Mouse (Mus musculus): ENCODE measurements around the gene Vmp1. TPM values are rescaled to one million over a fixed set of nuclear protein-coding genes. Genes with fewer than 3 reads are reported as not detected.

The Vmp1 gene
- polyA plus RNA-seq, 1 experiment, result 101 TPM

- no peaks in the 10 kb centered on the region for H3K27me3 ChIP-seq (ENCODE audit: control insufficient read depth, insufficient read depth, low read length, poor library complexity, severe bottlenecking)
- H3K4me3 ChIP-seq (ENCODE audit: low read depth, low read length), result no peak overlapping the region
- no peaks in the 10 kb centered on the region for H3K36me3 ChIP-seq (ENCODE audit: control insufficient read depth, insufficient read depth, low read length, poor library complexity, severe bottlenecking)
- no peak overlapping the region for H3K27ac ChIP-seq (ENCODE audit: insufficient read depth, low read length)
- H3K9ac ChIP-seq (ENCODE audit: low read depth, poor library complexity, severe bottlenecking), result no peak overlapping the region
- peaks cover 6% of the 10 kb centered on the region for H3K4me1 ChIP-seq (ENCODE audit: control insufficient read depth, insufficient read depth, low read length)
- no peaks in the 10 kb centered on the region for H3K9me3 ChIP-seq (replicated peaks; ENCODE audit: control insufficient read depth, insufficient read depth, low read length, poor library complexity, severe bottlenecking)
- TF ChIP-seq EP300 (IDR thresholded peaks at IDR 0.05; ENCODE audit: insufficient read depth, low read depth, low read length) (no peak), POLR2A (IDR thresholded peaks at IDR 0.05; ENCODE audit: insufficient read depth, low read length) (no peak), CTCF (IDR thresholded peaks at IDR 0.05; ENCODE audit: low read depth, low read length) (no peak)
Observed at GRCm38 (mm10) chr11:86573646-86574231, 109.9 kb downstream of the Vmp1 start.

- Histone ChIP-seq H3K4me3 (ENCODE audit: low read depth, low read length) (no peak overlapping the region), H3K27ac (ENCODE audit: insufficient read depth, low read length) (no peak overlapping the region), H3K9ac (ENCODE audit: low read depth, poor library complexity, severe bottlenecking) (no peak overlapping the region), H3K4me1 (ENCODE audit: control insufficient read depth, insufficient read depth, low read length) (peaks cover 6% of the 10 kb centered on the region), H3K36me3 (ENCODE audit: control insufficient read depth, insufficient read depth, low read length, poor library complexity, severe bottlenecking) (no peaks in the 10 kb centered on the region), H3K9me3 (replicated peaks; ENCODE audit: control insufficient read depth, insufficient read depth, low read length, poor library complexity, severe bottlenecking) (no peaks in the 10 kb centered on the region), H3K27me3 (ENCODE audit: control insufficient read depth, insufficient read depth, low read length, poor library complexity, severe bottlenecking) (no peaks in the 10 kb centered on the region)
- TF ChIP-seq CTCF (IDR thresholded peaks at IDR 0.05; ENCODE audit: low read depth, low read length) (no peak), EP300 (IDR thresholded peaks at IDR 0.05; ENCODE audit: insufficient read depth, low read depth, low read length) (no peak), POLR2A (IDR thresholded peaks at IDR 0.05; ENCODE audit: insufficient read depth, low read length) (no peak)
Observed at GRCm38 (mm10) chr11:86572623-86573022, 111.0 kb downstream of the Vmp1 start.

- TF ChIP-seq POLR2A (IDR thresholded peaks at IDR 0.05; ENCODE audit: insufficient read depth, low read length) (no peak), EP300 (IDR thresholded peaks at IDR 0.05; ENCODE audit: insufficient read depth, low read depth, low read length) (no peak), CTCF (IDR thresholded peaks at IDR 0.05; ENCODE audit: low read depth, low read length) (no peak)
- Histone ChIP-seq H3K27ac (ENCODE audit: insufficient read depth, low read length) (no peak overlapping the region), H3K9me3 (replicated peaks; ENCODE audit: control insufficient read depth, insufficient read depth, low read length, poor library complexity, severe bottlenecking) (no peaks in the 10 kb centered on the region), H3K36me3 (ENCODE audit: control insufficient read depth, insufficient read depth, low read length, poor library complexity, severe bottlenecking) (no peaks in the 10 kb centered on the region), H3K27me3 (ENCODE audit: control insufficient read depth, insufficient read depth, low read length, poor library complexity, severe bottlenecking) (no peaks in the 10 kb centered on the region), H3K9ac (ENCODE audit: low read depth, poor library complexity, severe bottlenecking) (no peak overlapping the region), H3K4me3 (ENCODE audit: low read depth, low read length) (no peak overlapping the region), H3K4me1 (ENCODE audit: control insufficient read depth, insufficient read depth, low read length) (peaks cover 1% of the 10 kb centered on the region)
Observed at GRCm38 (mm10) chr11:86571871-86572270, 111.8 kb downstream of the Vmp1 start.

- no peak for TF ChIP-seq CTCF (IDR thresholded peaks at IDR 0.05; ENCODE audit: low read depth, low read length)
- TF ChIP-seq EP300 (IDR thresholded peaks at IDR 0.05; ENCODE audit: insufficient read depth, low read depth, low read length), result no peak
- TF ChIP-seq POLR2A (IDR thresholded peaks at IDR 0.05; ENCODE audit: insufficient read depth, low read length), result no peak
- H3K4me3 ChIP-seq (ENCODE audit: low read depth, low read length), result no peak overlapping the region
- H3K27ac ChIP-seq (ENCODE audit: insufficient read depth, low read length), result 0 out of 2 replicates have a peak overlapping the region, but pooled peaks have one; percentile 0
- 0 out of 2 replicates have a peak overlapping the region, but pooled peaks have one; percentile 29 for H3K9ac ChIP-seq (ENCODE audit: low read depth, poor library complexity, severe bottlenecking)
- H3K4me1 ChIP-seq (ENCODE audit: control insufficient read depth, insufficient read depth, low read length), result peaks cover 1% of the 10 kb centered on the region
- no peaks in the 10 kb centered on the region for H3K9me3 ChIP-seq (replicated peaks; ENCODE audit: control insufficient read depth, insufficient read depth, low read length, poor library complexity, severe bottlenecking)
- H3K36me3 ChIP-seq (ENCODE audit: control insufficient read depth, insufficient read depth, low read length, poor library complexity, severe bottlenecking), result no peaks in the 10 kb centered on the region
- no peaks in the 10 kb centered on the region for H3K27me3 ChIP-seq (ENCODE audit: control insufficient read depth, insufficient read depth, low read length, poor library complexity, severe bottlenecking)
Observed at GRCm38 (mm10) chr11:86571047-86571855, 112.4 kb downstream of the Vmp1 start.

GRCm38 (mm10) chr11:86570261-86570746 is 113.3 kb downstream of the Vmp1 start:
- Histone ChIP-seq H3K4me3 (ENCODE audit: low read depth, low read length) (no peak overlapping the region), H3K4me1 (ENCODE audit: control insufficient read depth, insufficient read depth, low read length) (peaks cover 1% of the 10 kb centered on the region), H3K27me3 (ENCODE audit: control insufficient read depth, insufficient read depth, low read length, poor library complexity, severe bottlenecking) (no peaks in the 10 kb centered on the region), H3K9ac (ENCODE audit: low read depth, poor library complexity, severe bottlenecking) (no peak overlapping the region), H3K9me3 (replicated peaks; ENCODE audit: control insufficient read depth, insufficient read depth, low read length, poor library complexity, severe bottlenecking) (no peaks in the 10 kb centered on the region), H3K27ac (ENCODE audit: insufficient read depth, low read length) (no peak overlapping the region), H3K36me3 (ENCODE audit: control insufficient read depth, insufficient read depth, low read length, poor library complexity, severe bottlenecking) (no peaks in the 10 kb centered on the region)
- no peak for TF ChIP-seq EP300 (IDR thresholded peaks at IDR 0.05; ENCODE audit: insufficient read depth, low read depth, low read length)
- no peak for TF ChIP-seq CTCF (IDR thresholded peaks at IDR 0.05; ENCODE audit: low read depth, low read length)
- no peak for TF ChIP-seq POLR2A (IDR thresholded peaks at IDR 0.05; ENCODE audit: insufficient read depth, low read length)

- Histone ChIP-seq H3K27me3 (ENCODE audit: control insufficient read depth, insufficient read depth, low read length, poor library complexity, severe bottlenecking) (no peaks in the 10 kb centered on the region), H3K27ac (ENCODE audit: insufficient read depth, low read length) (no peak overlapping the region), H3K36me3 (ENCODE audit: control insufficient read depth, insufficient read depth, low read length, poor library complexity, severe bottlenecking) (no peaks in the 10 kb centered on the region), H3K9me3 (replicated peaks; ENCODE audit: control insufficient read depth, insufficient read depth, low read length, poor library complexity, severe bottlenecking) (no peaks in the 10 kb centered on the region), H3K4me3 (ENCODE audit: low read depth, low read length) (no peak overlapping the region), H3K4me1 (ENCODE audit: control insufficient read depth, insufficient read depth, low read length) (no peaks in the 10 kb centered on the region), H3K9ac (ENCODE audit: low read depth, poor library complexity, severe bottlenecking) (no peak overlapping the region)
- TF ChIP-seq POLR2A (IDR thresholded peaks at IDR 0.05; ENCODE audit: insufficient read depth, low read length) (no peak), EP300 (IDR thresholded peaks at IDR 0.05; ENCODE audit: insufficient read depth, low read depth, low read length) (no peak), CTCF (IDR thresholded peaks at IDR 0.05; ENCODE audit: low read depth, low read length) (no peak)
Observed at GRCm38 (mm10) chr11:86568425-86568824, 115.2 kb downstream of the Vmp1 start.

Data from ES-Bruce4 (cell line).